Mouse (Mus musculus): ENCODE data around the gene Tnfrsf1b. TPM values are rescaled to one million over a fixed set of nuclear protein-coding genes. Genes with fewer than 3 reads are reported as not detected.
A peak's percentile ranks its signal among the peaks of the same experiment; 100 is the strongest.

Tnfrsf1b gene
- polyA plus RNA-seq, 1 experiment from 2014 or later: 1.1 TPM

GRCm38 (mm10) chr4:145213999-145214785 lies 32.5 kb downstream of the Tnfrsf1b start:
- Histone ChIP-seq H3K4me1 (ENCODE audit: control insufficient read depth, insufficient read depth, low read length) (no peaks in the 10 kb centered on the region), H3K27ac (replicated peaks; ENCODE audit: low read depth, low read length) (no peak overlapping the region), H3K27me3 (ENCODE audit: control insufficient read depth, insufficient read depth, low read length) (no peaks in the 10 kb centered on the region), H3K4me2 (ENCODE audit: low read depth, low read length) (no peak overlapping the region), H3K9ac (replicated peaks; ENCODE audit: low read length) (no peak overlapping the region), H3K9me3 (replicated peaks; ENCODE audit: control insufficient read depth, low read length) (no peaks in the 10 kb centered on the region), H3K36me3 (replicated peaks; ENCODE audit: control insufficient read depth, insufficient read depth, low read depth, low read length) (no peaks in the 10 kb centered on the region), H3K4me3 (ENCODE audit: low read depth, low read length) (no peak overlapping the region)
- ATAC-seq (replicated peaks; ENCODE audit: insufficient number of reproducible peaks, low FRiP score, low TSS enrichment, low read depth): peak; percentile 83
- DNase-seq (ENCODE audit: low spot score): peak; percentile 88
- WGBS: 36% methylated on average over 8 of the region's 8 CpGs

DNA sequence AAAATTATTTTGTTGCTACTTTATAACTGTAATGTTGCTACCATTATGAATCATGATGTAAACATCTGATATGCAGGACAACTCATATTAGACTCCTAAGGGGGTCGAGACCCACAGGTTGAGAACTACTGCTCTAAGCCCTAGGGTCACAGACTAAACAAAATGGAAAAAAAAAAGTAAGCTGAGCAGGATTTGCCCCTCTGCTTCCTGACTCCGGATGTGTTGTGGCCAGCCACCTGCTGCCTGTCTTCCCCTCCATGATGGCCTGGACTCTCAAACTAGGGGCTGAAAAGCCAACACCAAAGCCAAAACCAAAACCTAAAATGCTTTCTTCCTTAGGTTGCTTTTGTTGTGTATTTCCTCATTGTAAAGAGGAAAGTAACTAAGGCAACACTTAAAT lies 35.6 kb downstream of the Tnfrsf1b start:
- Histone ChIP-seq H3K27me3 (ENCODE audit: control insufficient read depth, insufficient read depth, low read length) (no peaks in the 10 kb centered on the region), H3K27ac (replicated peaks; ENCODE audit: low read depth, low read length) (no peak overlapping the region), H3K4me1 (ENCODE audit: control insufficient read depth, insufficient read depth, low read length) (no peaks in the 10 kb centered on the region), H3K36me3 (replicated peaks; ENCODE audit: control insufficient read depth, insufficient read depth, low read depth, low read length) (no peaks in the 10 kb centered on the region), H3K9me3 (replicated peaks; ENCODE audit: control insufficient read depth, low read length) (no peaks in the 10 kb centered on the region), H3K4me2 (ENCODE audit: low read depth, low read length) (no peak overlapping the region), H3K9ac (replicated peaks; ENCODE audit: low read length) (no peak overlapping the region), H3K4me3 (ENCODE audit: low read depth, low read length) (no peak overlapping the region)
- 61% methylated on average over 2 of the region's 2 CpGs for WGBS
- ATAC-seq (replicated peaks; ENCODE audit: insufficient number of reproducible peaks, low FRiP score, low TSS enrichment, low read depth) (no peak), DNase-seq (ENCODE audit: low spot score) (no peak)

- H3K36me3 ChIP-seq (replicated peaks; ENCODE audit: control insufficient read depth, insufficient read depth, low read depth, low read length): no peaks in the 10 kb centered on the region
- WGBS: 91% methylated on average over 5 of the region's 5 CpGs
- no peaks in the 10 kb centered on the region for H3K27me3 ChIP-seq (ENCODE audit: control insufficient read depth, insufficient read depth, low read length)
- no peak overlapping the region for H3K4me2 ChIP-seq (ENCODE audit: low read depth, low read length)
- H3K9ac ChIP-seq (replicated peaks; ENCODE audit: low read length): no peak overlapping the region
- ATAC-seq (replicated peaks; ENCODE audit: insufficient number of reproducible peaks, low FRiP score, low TSS enrichment, low read depth): no peak
- H3K27ac ChIP-seq (replicated peaks; ENCODE audit: low read depth, low read length): no peak overlapping the region
- no peak for DNase-seq (ENCODE audit: low spot score)
- no peaks in the 10 kb centered on the region for H3K9me3 ChIP-seq (replicated peaks; ENCODE audit: control insufficient read depth, low read length)
- no peaks in the 10 kb centered on the region for H3K4me1 ChIP-seq (ENCODE audit: control insufficient read depth, insufficient read depth, low read length)
- H3K4me3 ChIP-seq (ENCODE audit: low read depth, low read length): no peak overlapping the region
Observed at GRCm38 (mm10) chr4:145210564-145210963, 36.1 kb downstream of the Tnfrsf1b start.

DNA sequence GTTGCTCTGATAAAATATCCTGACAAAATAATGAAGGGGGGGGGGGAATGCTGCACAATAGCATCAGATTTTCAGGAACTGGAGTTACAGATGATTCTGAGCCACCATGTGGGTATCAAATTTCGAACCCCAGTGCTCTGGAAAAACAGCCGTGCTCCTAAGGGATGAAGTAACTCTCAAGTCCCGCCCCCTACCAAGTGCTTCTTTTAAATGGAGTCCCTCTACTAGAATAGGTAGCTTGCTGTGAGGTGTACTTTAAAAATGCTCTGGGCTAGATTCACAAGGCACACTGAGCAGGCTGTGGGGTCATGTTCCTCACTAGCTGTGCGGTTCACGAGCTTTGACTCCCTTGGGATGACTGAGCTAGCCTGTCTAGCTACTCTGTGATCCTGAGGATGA lies 37.0 kb downstream of the Tnfrsf1b start:
- 26% methylated on average over 5 of the region's 5 CpGs for WGBS
- Histone ChIP-seq H3K4me3 (ENCODE audit: low read depth, low read length) (no peak overlapping the region), H3K9me3 (replicated peaks; ENCODE audit: control insufficient read depth, low read length) (no peaks in the 10 kb centered on the region), H3K27me3 (ENCODE audit: control insufficient read depth, insufficient read depth, low read length) (no peaks in the 10 kb centered on the region), H3K4me1 (ENCODE audit: control insufficient read depth, insufficient read depth, low read length) (no peaks in the 10 kb centered on the region), H3K9ac (replicated peaks; ENCODE audit: low read length) (no peak overlapping the region), H3K4me2 (ENCODE audit: low read depth, low read length) (no peak overlapping the region), H3K36me3 (replicated peaks; ENCODE audit: control insufficient read depth, insufficient read depth, low read depth, low read length) (no peaks in the 10 kb centered on the region), H3K27ac (replicated peaks; ENCODE audit: low read depth, low read length) (no peak overlapping the region)
- ATAC-seq (replicated peaks; ENCODE audit: insufficient number of reproducible peaks, low FRiP score, low TSS enrichment, low read depth) (0 out of 2 replicates have a peak, but pooled peaks have one; percentile 12), DNase-seq (ENCODE audit: low spot score) (peak; percentile 28)

DNA sequence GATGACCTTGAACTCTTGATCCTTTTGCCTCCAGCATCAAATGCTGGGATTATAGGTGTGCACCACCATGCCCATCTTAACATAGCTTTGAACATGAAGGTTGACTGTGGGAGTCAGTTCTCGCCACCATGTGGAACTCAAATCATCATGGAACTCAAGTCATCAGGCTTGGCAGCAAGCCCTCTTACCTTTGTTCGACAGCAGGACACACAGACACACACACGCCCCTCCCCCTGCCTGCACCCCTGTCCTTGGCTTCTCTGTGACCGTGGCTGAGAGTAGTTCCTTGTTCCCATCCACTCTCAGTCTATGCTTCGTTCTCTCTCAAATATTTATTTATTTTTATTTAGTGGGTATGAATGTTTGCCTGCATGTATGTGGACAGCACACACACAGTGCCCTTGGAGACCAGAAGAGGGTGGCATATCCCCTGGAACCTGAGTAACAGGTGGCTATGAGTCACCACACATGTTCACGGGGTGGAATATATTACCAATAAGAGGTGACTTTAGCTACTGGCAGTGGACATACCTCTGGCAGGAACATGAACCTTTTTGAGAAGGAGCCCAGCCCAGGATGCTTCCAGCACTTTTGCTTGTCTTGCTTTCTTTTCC lies 37.5 kb downstream of the Tnfrsf1b start:
- Histone ChIP-seq H3K4me1 (ENCODE audit: control insufficient read depth, insufficient read depth, low read length) (no peaks in the 10 kb centered on the region), H3K9ac (replicated peaks; ENCODE audit: low read length) (no peak overlapping the region), H3K4me2 (ENCODE audit: low read depth, low read length) (no peak overlapping the region), H3K36me3 (replicated peaks; ENCODE audit: control insufficient read depth, insufficient read depth, low read depth, low read length) (no peaks in the 10 kb centered on the region), H3K27ac (replicated peaks; ENCODE audit: low read depth, low read length) (no peak overlapping the region), H3K9me3 (replicated peaks; ENCODE audit: control insufficient read depth, low read length) (no peaks in the 10 kb centered on the region), H3K27me3 (ENCODE audit: control insufficient read depth, insufficient read depth, low read length) (no peaks in the 10 kb centered on the region), H3K4me3 (ENCODE audit: low read depth, low read length) (no peak overlapping the region)
- 77% methylated on average over 6 of the region's 6 CpGs for WGBS
- ATAC-seq (replicated peaks; ENCODE audit: insufficient number of reproducible peaks, low FRiP score, low TSS enrichment, low read depth) (0 out of 2 replicates have a peak, but pooled peaks have one; percentile 27), DNase-seq (ENCODE audit: low spot score) (no peak)

DNA sequence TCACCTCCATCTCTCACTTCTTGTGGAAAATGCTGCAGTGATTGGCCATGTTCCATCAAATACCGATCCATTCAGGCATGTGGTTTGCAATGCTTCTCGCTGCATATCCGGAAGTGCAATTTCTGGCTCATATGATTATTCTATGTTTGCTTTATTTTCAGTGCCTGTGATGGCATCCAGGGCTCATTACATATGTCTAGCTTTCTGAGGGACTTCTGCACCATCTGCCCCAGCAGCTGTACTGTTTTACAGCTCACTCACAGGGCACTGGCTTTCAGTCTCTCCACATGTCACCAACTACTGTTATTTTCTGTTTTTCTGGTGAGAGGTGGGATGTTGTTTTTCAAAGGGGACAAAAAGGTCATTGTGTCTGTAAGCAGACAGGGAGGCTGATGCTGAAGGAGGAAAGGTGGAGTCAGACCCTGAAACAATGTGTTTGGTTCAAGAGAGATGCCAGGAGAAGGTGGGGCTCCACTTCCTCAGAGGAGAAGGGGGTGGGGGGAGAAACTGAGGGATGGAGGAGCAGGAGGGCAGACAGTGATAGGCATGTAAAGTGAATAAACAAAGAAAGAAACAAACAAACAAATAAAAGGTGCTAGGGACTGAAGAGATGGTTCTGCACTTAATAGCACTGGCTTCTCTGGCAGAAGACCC lies 38.8 kb downstream of the Tnfrsf1b start:
- no peak for DNase-seq (ENCODE audit: low spot score)
- Histone ChIP-seq H3K27me3 (ENCODE audit: control insufficient read depth, insufficient read depth, low read length) (no peaks in the 10 kb centered on the region), H3K9me3 (replicated peaks; ENCODE audit: control insufficient read depth, low read length) (no peaks in the 10 kb centered on the region), H3K9ac (replicated peaks; ENCODE audit: low read length) (no peak overlapping the region), H3K4me1 (ENCODE audit: control insufficient read depth, insufficient read depth, low read length) (no peaks in the 10 kb centered on the region), H3K36me3 (replicated peaks; ENCODE audit: control insufficient read depth, insufficient read depth, low read depth, low read length) (no peaks in the 10 kb centered on the region), H3K4me3 (ENCODE audit: low read depth, low read length) (no peak overlapping the region), H3K4me2 (ENCODE audit: low read depth, low read length) (no peak overlapping the region), H3K27ac (replicated peaks; ENCODE audit: low read depth, low read length) (no peak overlapping the region)
- 89% methylated on average over 3 of the region's 3 CpGs for WGBS
- no peak for ATAC-seq (replicated peaks; ENCODE audit: insufficient number of reproducible peaks, low FRiP score, low TSS enrichment, low read depth)

DNA sequence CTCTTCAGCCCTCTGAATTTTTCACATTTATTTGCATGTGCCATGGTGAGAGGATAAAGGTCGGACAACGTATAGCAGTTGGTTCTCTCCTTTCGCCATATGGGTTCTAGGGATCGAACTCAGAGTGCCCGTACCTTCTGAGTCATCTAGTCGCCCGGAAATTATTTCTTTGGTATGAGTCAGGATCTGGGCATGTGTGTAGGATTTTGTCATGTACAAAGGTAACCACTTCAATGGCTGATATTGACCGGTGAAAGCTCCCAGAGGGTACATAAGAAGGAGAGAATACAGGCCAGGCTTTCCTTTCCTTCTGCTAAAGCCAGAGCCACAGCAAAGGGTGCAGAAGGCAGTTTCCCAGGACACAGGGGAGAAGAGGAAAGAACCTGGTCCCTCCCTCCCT lies 41.9 kb downstream of the Tnfrsf1b start:
- H3K27ac ChIP-seq (replicated peaks; ENCODE audit: low read depth, low read length): no peak overlapping the region
- no peak overlapping the region for H3K4me2 ChIP-seq (ENCODE audit: low read depth, low read length)
- DNase-seq (ENCODE audit: low spot score) (no peak), ATAC-seq (replicated peaks; ENCODE audit: insufficient number of reproducible peaks, low FRiP score, low TSS enrichment, low read depth) (no peak)
- WGBS: 90% methylated on average over 8 of the region's 8 CpGs
- H3K4me1 ChIP-seq (ENCODE audit: control insufficient read depth, insufficient read depth, low read length): no peaks in the 10 kb centered on the region
- no peaks in the 10 kb centered on the region for H3K9me3 ChIP-seq (replicated peaks; ENCODE audit: control insufficient read depth, low read length)
- H3K9ac ChIP-seq (replicated peaks; ENCODE audit: low read length): no peak overlapping the region
- no peak overlapping the region for H3K4me3 ChIP-seq (ENCODE audit: low read depth, low read length)
- no peaks in the 10 kb centered on the region for H3K36me3 ChIP-seq (replicated peaks; ENCODE audit: control insufficient read depth, insufficient read depth, low read depth, low read length)
- H3K27me3 ChIP-seq (ENCODE audit: control insufficient read depth, insufficient read depth, low read length): no peaks in the 10 kb centered on the region

DNA sequence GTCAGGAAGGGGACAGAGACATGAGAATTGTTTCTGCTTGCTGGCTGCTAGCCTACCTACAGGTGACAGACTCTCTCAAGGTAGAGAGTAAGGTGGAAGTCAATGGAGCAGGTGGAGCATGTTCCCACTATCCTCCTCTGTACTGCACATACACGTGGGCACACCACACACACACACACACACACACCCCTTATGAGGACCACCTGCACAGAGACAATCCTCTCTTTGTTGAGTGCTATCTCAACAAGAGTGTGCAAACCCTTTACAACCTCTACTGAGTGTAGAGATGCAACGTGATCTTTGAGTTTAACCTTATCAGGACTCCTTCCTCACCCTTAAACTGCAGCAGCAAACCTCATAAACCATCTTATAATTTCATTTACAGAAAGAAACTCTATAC lies 43.4 kb downstream of the Tnfrsf1b start:
- H3K27me3 ChIP-seq (ENCODE audit: control insufficient read depth, insufficient read depth, low read length): no peaks in the 10 kb centered on the region
- no peaks in the 10 kb centered on the region for H3K36me3 ChIP-seq (replicated peaks; ENCODE audit: control insufficient read depth, insufficient read depth, low read depth, low read length)
- H3K27ac ChIP-seq (replicated peaks; ENCODE audit: low read depth, low read length): no peak overlapping the region
- no peak overlapping the region for H3K4me3 ChIP-seq (ENCODE audit: low read depth, low read length)
- 62% methylated on average over 2 of the region's 2 CpGs for WGBS
- ATAC-seq (replicated peaks; ENCODE audit: insufficient number of reproducible peaks, low FRiP score, low TSS enrichment, low read depth) (no peak), DNase-seq (ENCODE audit: low spot score) (no peak)
- H3K9ac ChIP-seq (replicated peaks; ENCODE audit: low read length): no peak overlapping the region
- H3K4me1 ChIP-seq (ENCODE audit: control insufficient read depth, insufficient read depth, low read length): no peaks in the 10 kb centered on the region
- H3K4me2 ChIP-seq (ENCODE audit: low read depth, low read length): no peak overlapping the region
- no peaks in the 10 kb centered on the region for H3K9me3 ChIP-seq (replicated peaks; ENCODE audit: control insufficient read depth, low read length)
